Mouse (Mus musculus) forebrain, embryonic 11.5 days (tissue): ENCODE results near the gene Sorcs3. TPM values are rescaled to one million over a fixed set of nuclear protein-coding genes. Genes with fewer than 3 reads are reported as not detected.

Experiments used
- ATAC-seq: fragments of 200-750 bp; cut with Nextera tagmentation; replicated peaks from 2 replicates; pipeline ENCODE4 v1.8.0; 2017; ENCODE audit warnings: moderate TSS enrichment; ENCODE audit not compliant: low FRiP score
- DNase-seq: peaks from one replicate; pipeline ENCODE4 v3.0.0-alpha.2; 2017; ENCODE audit warnings: low spot score
- H3K27ac ChIP-seq: fragments of 300-500 bp; sonication (generic); 2 replicates; pipeline ENCODE4 v1.5.1; 2014; ENCODE audit warnings: low read depth, low read length
- H3K27me3 ChIP-seq: fragments of 300-500 bp; sonication (generic); 2 replicates; pipeline ENCODE4 v1.6.1; 2014; ENCODE audit warnings: mild to moderate bottlenecking, low read length, mixed read lengths; ENCODE audit not compliant: control insufficient read depth, insufficient read depth
- H3K36me3 ChIP-seq: fragments of 300-500 bp; sonication (generic); 2 replicates; pipeline ENCODE4 v1.6.1; 2014; ENCODE audit warnings: mild to moderate bottlenecking, low read length, moderate library complexity, mixed read lengths; ENCODE audit not compliant: control insufficient read depth, insufficient read depth
- H3K4me1 ChIP-seq: fragments of 300-500 bp; sonication (generic); replicated peaks from 2 replicates; pipeline ENCODE4 v1.6.1; 2014; ENCODE audit warnings: low read length, mixed read lengths; ENCODE audit not compliant: control insufficient read depth, insufficient read depth
- H3K4me2 ChIP-seq: fragments of 300-500 bp; sonication (generic); 2 replicates; pipeline ENCODE4 v1.6.1; 2014; ENCODE audit warnings: low read depth, mild to moderate bottlenecking, low read length, moderate library complexity, mixed read lengths; ENCODE audit not compliant: severe bottlenecking
- H3K4me3 ChIP-seq: fragments of 300-500 bp; sonication (generic); 2 replicates; pipeline ENCODE4 v1.5.1; 2014; ENCODE audit warnings: low read depth, low read length
- H3K9ac ChIP-seq: fragments of 300-500 bp; sonication (generic); 2 replicates; pipeline ENCODE4 v1.6.1; 2014; ENCODE audit warnings: low read length
- H3K9me3 ChIP-seq: fragments of 300-500 bp; sonication (generic); 2 replicates; pipeline ENCODE4 v1.6.1; 2016; ENCODE audit warnings: low read length, mixed read lengths; ENCODE audit not compliant: control insufficient read depth
- WGBS: fragments of 180-500 bp; shearing (Covaris S2); extraction: QIAGEN DNeasy Blood & Tissue Kit; methylation state at CpG from one replicate; pipeline ENCODE4 v1.1.7; 2014; 5-methylcytosine and 5-hydroxymethylcytosine counted together
- polyA plus RNA-seq: library from polyadenylated mRNA; unstranded; fragments of >200 nt; fragmentation: Nextera tagmentation; extraction: Ambion mirVana; gene quantifications from 2 replicates; pipeline ENCODE4 v1.2.1, GENCODE M21; 2014

The Sorcs3 gene
- polyA plus RNA-seq, 1 experiment from 2014 or later: 2.1 TPM

GRCm38 (mm10) chr19:48331640-48332039, 125.8 kb downstream of the Sorcs3 start:
- Histone ChIP-seq H3K36me3 (no peaks in the 10 kb centered on the region), H3K27me3 (no peaks in the 10 kb centered on the region), H3K4me1 (no peaks in the 10 kb centered on the region), H3K9me3 (no peaks in the 10 kb centered on the region), H3K9ac (no peak overlapping the region), H3K4me3 (no peak overlapping the region), H3K4me2 (no peak overlapping the region), H3K27ac (no peak overlapping the region)
- DNase-seq (no peak), ATAC-seq (0 out of 2 replicates have a peak, but pooled peaks have one; percentile 24)
- WGBS: 22% methylated on average over 1 of the region's 1 CpGs

- H3K27me3 ChIP-seq: no peaks in the 10 kb centered on the region
- H3K4me3 ChIP-seq: no peak overlapping the region
- no peak overlapping the region for H3K27ac ChIP-seq
- DNase-seq (no peak), ATAC-seq (no peak)
- WGBS: 74% methylated on average over 2 of the region's 2 CpGs
- H3K4me2 ChIP-seq: no peak overlapping the region
- H3K4me1 ChIP-seq: no peaks in the 10 kb centered on the region
- no peaks in the 10 kb centered on the region for H3K36me3 ChIP-seq
- no peak overlapping the region for H3K9ac ChIP-seq
- no peaks in the 10 kb centered on the region for H3K9me3 ChIP-seq
Observed at GRCm38 (mm10) chr19:48333085-48333484, 127.3 kb downstream of the Sorcs3 start.

DNA sequence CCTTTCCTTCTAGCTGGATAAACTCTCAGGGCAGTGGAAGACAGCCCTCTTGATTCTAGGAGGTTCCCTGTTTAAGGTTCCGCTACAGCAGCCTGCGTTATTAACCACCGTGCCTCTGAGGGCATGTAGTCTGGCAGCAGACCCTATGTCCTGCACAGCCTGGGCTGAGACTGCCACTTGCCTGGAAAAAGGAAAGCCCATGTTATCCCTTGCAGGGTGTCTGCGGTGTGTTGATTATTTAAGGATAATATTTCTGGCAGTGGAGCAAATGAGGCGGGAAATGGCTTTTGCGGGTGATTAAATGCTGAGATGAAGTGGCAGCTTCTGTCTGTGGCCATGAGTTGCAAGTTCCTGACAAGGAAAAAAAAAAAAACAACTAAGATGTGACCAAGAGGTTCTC, 131.6 kb downstream of the Sorcs3 start:
- no peaks in the 10 kb centered on the region for H3K4me1 ChIP-seq
- no peak for DNase-seq
- no peaks in the 10 kb centered on the region for H3K9me3 ChIP-seq
- WGBS: 85% methylated on average over 6 of the region's 6 CpGs
- H3K9ac ChIP-seq: no peak overlapping the region
- ATAC-seq: no peak
- H3K4me3 ChIP-seq: no peak overlapping the region
- no peaks in the 10 kb centered on the region for H3K27me3 ChIP-seq
- no peaks in the 10 kb centered on the region for H3K36me3 ChIP-seq
- H3K27ac ChIP-seq: no peak overlapping the region
- no peak overlapping the region for H3K4me2 ChIP-seq

- Histone ChIP-seq H3K27me3 (no peaks in the 10 kb centered on the region), H3K4me3 (no peak overlapping the region), H3K4me2 (no peak overlapping the region), H3K27ac (no peak overlapping the region), H3K9ac (no peak overlapping the region), H3K9me3 (no peaks in the 10 kb centered on the region), H3K36me3 (no peaks in the 10 kb centered on the region), H3K4me1 (no peaks in the 10 kb centered on the region)
- ATAC-seq (no peak), DNase-seq (no peak)
- WGBS: 93% methylated on average over 5 of the region's 5 CpGs
Observed at GRCm38 (mm10) chr19:48338098-48338497, 132.3 kb downstream of the Sorcs3 start.

GRCm38 (mm10) chr19:48342770-48343169, 136.9 kb downstream of the Sorcs3 start:
- Histone ChIP-seq H3K4me1 (no peaks in the 10 kb centered on the region), H3K4me3 (no peak overlapping the region), H3K9me3 (no peaks in the 10 kb centered on the region), H3K9ac (no peak overlapping the region), H3K36me3 (no peaks in the 10 kb centered on the region), H3K27ac (no peak overlapping the region), H3K27me3 (no peaks in the 10 kb centered on the region), H3K4me2 (no peak overlapping the region)
- DNase-seq (no peak), ATAC-seq (no peak)
- 87% methylated on average over 4 of the region's 4 CpGs for WGBS

DNA sequence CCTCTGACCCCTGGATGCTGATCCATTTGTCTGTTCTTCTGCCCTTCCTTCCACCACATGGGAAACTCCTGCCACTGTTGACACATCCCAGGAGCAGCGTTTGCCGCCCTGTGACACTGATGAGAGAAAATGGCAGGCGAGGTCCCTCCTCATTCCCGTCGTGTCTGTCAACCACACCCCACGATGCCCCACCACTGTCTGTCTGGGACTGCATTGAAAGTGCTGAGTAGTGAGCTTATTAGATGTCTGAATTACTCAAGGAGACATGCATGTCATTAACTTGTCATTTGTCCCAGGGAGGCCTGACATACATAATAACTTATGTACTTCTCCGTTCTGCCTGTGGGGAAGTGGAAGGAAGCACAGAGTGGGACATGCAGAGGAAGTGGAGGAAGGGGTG, 137.6 kb downstream of the Sorcs3 start:
- Histone ChIP-seq H3K4me2 (no peak overlapping the region), H3K36me3 (no peaks in the 10 kb centered on the region), H3K27ac (no peak overlapping the region), H3K9ac (no peak overlapping the region), H3K9me3 (no peaks in the 10 kb centered on the region), H3K27me3 (no peaks in the 10 kb centered on the region), H3K4me1 (no peaks in the 10 kb centered on the region), H3K4me3 (no peak overlapping the region)
- DNase-seq (no peak), ATAC-seq (0 out of 2 replicates have a peak, but pooled peaks have one; percentile 30)
- WGBS: 45% methylated on average over 7 of the region's 7 CpGs

GRCm38 (mm10) chr19:48347116-48347515, 141.3 kb downstream of the Sorcs3 start:
- Histone ChIP-seq H3K9me3 (no peaks in the 10 kb centered on the region), H3K27me3 (no peaks in the 10 kb centered on the region), H3K4me1 (no peaks in the 10 kb centered on the region), H3K36me3 (no peaks in the 10 kb centered on the region), H3K27ac (no peak overlapping the region), H3K9ac (no peak overlapping the region), H3K4me3 (no peak overlapping the region), H3K4me2 (no peak overlapping the region)
- ATAC-seq (no peak), DNase-seq (no peak)
- 83% methylated on average over 5 of the region's 5 CpGs for WGBS

GRCm38 (mm10) chr19:48356806-48357205, 151.0 kb downstream of the Sorcs3 start:
- no peaks in the 10 kb centered on the region for H3K27me3 ChIP-seq
- WGBS: 72% methylated on average over 2 of the region's 2 CpGs
- H3K27ac ChIP-seq: no peak overlapping the region
- no peaks in the 10 kb centered on the region for H3K9me3 ChIP-seq
- no peak overlapping the region for H3K9ac ChIP-seq
- no peaks in the 10 kb centered on the region for H3K36me3 ChIP-seq
- no peaks in the 10 kb centered on the region for H3K4me1 ChIP-seq
- no peak overlapping the region for H3K4me3 ChIP-seq
- no peak overlapping the region for H3K4me2 ChIP-seq
- DNase-seq (no peak), ATAC-seq (no peak)

DNA sequence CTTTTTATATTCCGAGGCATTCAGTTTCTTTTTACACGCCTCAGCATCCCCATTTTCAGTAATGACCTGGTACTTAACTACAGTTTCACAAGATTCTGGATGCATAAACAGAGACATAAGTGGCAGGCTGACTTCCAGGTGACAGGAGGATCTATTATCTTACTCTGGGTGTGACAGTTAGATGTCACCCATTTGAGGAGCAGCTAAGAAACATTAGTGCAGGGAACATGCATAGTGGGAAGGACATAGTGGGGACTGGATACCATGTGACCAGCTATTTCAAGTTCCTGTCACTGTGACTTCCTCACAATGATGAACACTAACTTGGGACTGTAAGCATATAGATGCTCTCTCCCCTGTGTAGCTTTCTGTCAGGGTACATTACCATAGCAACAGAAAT, 156.3 kb downstream of the Sorcs3 start:
- Histone ChIP-seq H3K9me3 (no peaks in the 10 kb centered on the region), H3K4me2 (no peak overlapping the region), H3K27me3 (no peaks in the 10 kb centered on the region), H3K27ac (no peak overlapping the region), H3K4me1 (no peaks in the 10 kb centered on the region), H3K4me3 (no peak overlapping the region), H3K36me3 (no peaks in the 10 kb centered on the region), H3K9ac (no peak overlapping the region)
- DNase-seq (no peak), ATAC-seq (0 out of 2 replicates have a peak, but pooled peaks have one; percentile 33)
- 73% methylated on average over 2 of the region's 2 CpGs for WGBS
